Mouse (Mus musculus) midbrain, postnatal 0 days (tissue): Measurements from ENCODE around the gene Gm11541. TPM values are rescaled to one million over a fixed set of nuclear protein-coding genes. Genes with fewer than 3 reads are reported as not detected.

Experiments used
- ATAC-seq: fragments of 200-750 bp; cut with Nextera tagmentation; 2 replicates; pipeline ENCODE4 v1.8.0; 2017; ENCODE audit warnings: moderate number of reproducible peaks, mild to moderate bottlenecking, moderate TSS enrichment, moderate library complexity; ENCODE audit not compliant: low FRiP score
- DNase-seq: peaks from one replicate; pipeline ENCODE4 v3.0.0-alpha.2; 2015; ENCODE audit warnings: low spot score
- H3K27ac ChIP-seq: fragments of 300-500 bp; sonication (generic); 2 replicates; pipeline ENCODE4 v1.5.1; 2014; ENCODE audit warnings: low read depth, mild to moderate bottlenecking, low read length, mixed read lengths
- H3K27me3 ChIP-seq: fragments of 300-500 bp; sonication (generic); 2 replicates; pipeline ENCODE4 v1.6.1; 2014; ENCODE audit warnings: low read length, control low read depth, mixed read lengths; ENCODE audit not compliant: insufficient read depth
- H3K36me3 ChIP-seq: fragments of 300-500 bp; sonication (generic); 2 replicates; pipeline ENCODE4 v1.6.1; 2014; ENCODE audit warnings: low read length, control low read depth, mixed read lengths; ENCODE audit not compliant: insufficient read depth
- H3K4me1 ChIP-seq: fragments of 300-500 bp; sonication (generic); 2 replicates; pipeline ENCODE4 v1.6.1; 2014; ENCODE audit warnings: mild to moderate bottlenecking, control low read depth, antibody characterized with exemption, low read length, mixed read lengths; ENCODE audit not compliant: insufficient read depth
- H3K4me2 ChIP-seq: fragments of 300-500 bp; sonication (generic); 2 replicates; pipeline ENCODE4 v1.6.1; 2014; ENCODE audit warnings: low read depth, mild to moderate bottlenecking, low read length, mixed read lengths; ENCODE audit not compliant: poor library complexity, severe bottlenecking
- H3K4me3 ChIP-seq: fragments of 300-500 bp; sonication (generic); 2 replicates; pipeline ENCODE4 v1.5.1; 2014; ENCODE audit warnings: low read depth, mild to moderate bottlenecking, low read length, moderate library complexity
- H3K9ac ChIP-seq: fragments of 300-500 bp; sonication (generic); replicated peaks from 2 replicates; pipeline ENCODE4 v1.6.1; 2014; ENCODE audit warnings: mild to moderate bottlenecking, low read length, moderate library complexity, mixed read lengths; ENCODE audit not compliant: poor library complexity, severe bottlenecking
- H3K9me3 ChIP-seq: fragments of 300-500 bp; sonication (generic); 2 replicates; pipeline ENCODE4 v1.6.1; 2016; ENCODE audit warnings: low read length, control low read depth
- CTCF ChIP-seq: IDR thresholded peaks from 2 replicates; pipeline ENCODE4 v1.5.1; 2016; ENCODE audit warnings: antibody characterized with exemption, mild to moderate bottlenecking
- WGBS: fragments of 180-500 bp; shearing (Covaris S2); extraction: QIAGEN DNeasy Blood & Tissue Kit; methylation state at CpG from one replicate; pipeline ENCODE4 v1.1.7; 2014; 5-methylcytosine and 5-hydroxymethylcytosine counted together
- polyA plus RNA-seq: library from polyadenylated mRNA; unstranded; fragments of >200 nt; fragmentation: Nextera tagmentation; extraction: Ambion mirVana; gene quantifications from 2 replicates; pipeline ENCODE4 v1.2.1, GENCODE M21; 2015
- total RNA-seq: library from RNA; depleted of rRNA; stranded (reverse); fragments of >200 nt; gene quantifications from 2 replicates; pipeline ENCODE4 v1.2.3, GENCODE M21; 2014

Gm11541 gene
- total and polyA plus RNA-seq, 2 experiments from 2014 or later = 0.22 TPM; not detected in 1

- Histone ChIP-seq H3K9me3 (no peaks in the 10 kb centered on the region), H3K9ac (no peak overlapping the region), H3K27ac (no peak overlapping the region), H3K4me3 (no peak overlapping the region), H3K4me1 (no peaks in the 10 kb centered on the region), H3K4me2 (no peak overlapping the region), H3K27me3 (no peaks in the 10 kb centered on the region), H3K36me3 (no peaks in the 10 kb centered on the region)
- WGBS = 31% methylated on average over 5 of the region's 5 CpGs
- peak; percentile 92 for TF ChIP-seq CTCF
- ATAC-seq (no peak), DNase-seq (peak; percentile 77)
Measured at GRCm38 (mm10) chr11:94730261-94730660, 26.0 kb upstream of the Gm11541 start.

GRCm38 (mm10) chr11:94729565-94729964 lies 25.3 kb upstream of the Gm11541 start:
- TF ChIP-seq CTCF = peak; percentile 22; the same call in 1 of the 2 replicates
- no peaks in the 10 kb centered on the region for H3K27me3 ChIP-seq
- H3K36me3 ChIP-seq = no peaks in the 10 kb centered on the region
- H3K4me1 ChIP-seq = no peaks in the 10 kb centered on the region
- no peaks in the 10 kb centered on the region for H3K9me3 ChIP-seq
- no peak overlapping the region for H3K9ac ChIP-seq
- no peak overlapping the region for H3K4me2 ChIP-seq
- WGBS = 28% methylated on average over 4 of the region's 4 CpGs
- no peak overlapping the region for H3K4me3 ChIP-seq
- peak; percentile 19 for DNase-seq
- ATAC-seq = no peak
- H3K27ac ChIP-seq = no peak overlapping the region

- DNase-seq (no peak), ATAC-seq (no peak)
- H3K27ac ChIP-seq = no peak overlapping the region
- H3K36me3 ChIP-seq = no peaks in the 10 kb centered on the region
- H3K4me1 ChIP-seq = no peaks in the 10 kb centered on the region
- H3K9ac ChIP-seq = no peak overlapping the region
- H3K27me3 ChIP-seq = no peaks in the 10 kb centered on the region
- no peak overlapping the region for H3K4me3 ChIP-seq
- H3K9me3 ChIP-seq = no peaks in the 10 kb centered on the region
- no peak for TF ChIP-seq CTCF
- H3K4me2 ChIP-seq = no peak overlapping the region
- 78% methylated on average over 3 of the region's 3 CpGs for WGBS
Measured at GRCm38 (mm10) chr11:94728545-94728944, 24.2 kb upstream of the Gm11541 start.

GRCm38 (mm10) chr11:94727306-94727705 lies 23.0 kb upstream of the Gm11541 start:
- no peak for ATAC-seq
- DNase-seq = no peak
- WGBS = 77% methylated on average over 3 of the region's 3 CpGs

GRCm38 (mm10) chr11:94719216-94719615 lies 14.9 kb upstream of the Gm11541 start:
- ATAC-seq = no peak
- no peak for TF ChIP-seq CTCF
- WGBS = 75% methylated on average over 2 of the region's 2 CpGs

More at GRCm38 (mm10) chr11:94727306-94727705, 23.0 kb upstream of the Gm11541 start:
- Histone ChIP-seq H3K36me3 (no peaks in the 10 kb centered on the region), H3K4me1 (no peaks in the 10 kb centered on the region), H3K9ac (no peak overlapping the region), H3K27me3 (no peaks in the 10 kb centered on the region), H3K9me3 (no peaks in the 10 kb centered on the region), H3K4me3 (no peak overlapping the region), H3K4me2 (no peak overlapping the region), H3K27ac (no peak overlapping the region)
- no peak for TF ChIP-seq CTCF

GRCm38 (mm10) chr11:94718113-94718909 lies 14.0 kb upstream of the Gm11541 start:
- ATAC-seq = no peak
- Histone ChIP-seq H3K9ac (no peak overlapping the region), H3K4me2 (no peak overlapping the region), H3K4me1 (no peaks in the 10 kb centered on the region; the same call in 1 of the 2 replicates), H3K36me3 (no peaks in the 10 kb centered on the region), H3K4me3 (no peak overlapping the region), H3K27ac (no peak overlapping the region), H3K27me3 (no peaks in the 10 kb centered on the region), H3K9me3 (no peaks in the 10 kb centered on the region)
- no peak for DNase-seq
- WGBS = 87% methylated on average over 7 of the region's 7 CpGs
- no peak for TF ChIP-seq CTCF

More at GRCm38 (mm10) chr11:94719216-94719615, 14.9 kb upstream of the Gm11541 start:
- no peak overlapping the region for H3K27ac ChIP-seq
- no peak overlapping the region for H3K4me2 ChIP-seq
- no peak overlapping the region for H3K4me3 ChIP-seq
- H3K36me3 ChIP-seq = no peaks in the 10 kb centered on the region
- no peaks in the 10 kb centered on the region for H3K27me3 ChIP-seq
- H3K9me3 ChIP-seq = no peaks in the 10 kb centered on the region
- H3K4me1 ChIP-seq = no peaks in the 10 kb centered on the region; the same call in 1 of the 2 replicates
- no peak overlapping the region for H3K9ac ChIP-seq
- DNase-seq = no peak
